Mouse (Mus musculus) urinary bladder, adult 18-20 months (tissue): ENCODE data around the gene Olfr635.
"Not testable (repeated sequence)": the region's sequence is repeated elsewhere in the genome, so short reads cannot be mapped to it uniquely, and the experiment has no call there.

Experiments used
- DNase-seq, 2 experiments: peaks; one replicate each; pipeline ENCODE4 v3.0.0; 2022; ENCODE audit warnings: low spot score in 2 of 2, mixed read lengths in 2 of 2

Gene Olfr635

GRCm38 (mm10) chr7:103970852-103971251 lies at the start of gene Olfr635:
Olfr635 (plus strand) TSS chr7:103971152.
- no peak for DNase-seq

- no peak for DNase-seq
These were observed 42.4 kb upstream of the Olfr635 start, which contains the start of gene Olfr631 for GRCm38 (mm10) chr7:103928525-103928924. Olfr631 (plus strand) TSS chr7:103928825.

- DNase-seq = no peak
These were observed 36.7 kb upstream of the Olfr635 start, which contains the start of gene Olfr632 for GRCm38 (mm10) chr7:103934264-103934663. Olfr632 (plus strand) TSS chr7:103934347.

- DNase-seq = peak in 1 of 2 experiments; percentile 12
These were observed 28.2 kb upstream of the Olfr635 start for GRCm38 (mm10) chr7:103942730-103943129.

- no peak for DNase-seq
These were observed 26.8 kb upstream of the Olfr635 start, which contains the start of gene Olfr633 for GRCm38 (mm10) chr7:103944137-103944536. Olfr633 (plus strand) TSS chr7:103944437.

- DNase-seq = not testable (repeated sequence)
These were observed 4.1 kb upstream of the Olfr635 start for GRCm38 (mm10) chr7:103966873-103967272.

GRCm38 (mm10) chr7:103971782-103972181 lies 830 bp downstream of the Olfr635 start:
- no peak for DNase-seq

GRCm38 (mm10) chr7:103998446-103998845 lies 27.5 kb downstream of the Olfr635 start, which contains the start of gene Olfr638:
Olfr638 (plus strand) TSS chr7:103998746.
- DNase-seq = no peak

GRCm38 (mm10) chr7:103999124-103999523 lies 28.2 kb downstream of the Olfr635 start:
- no peak for DNase-seq

GRCm38 (mm10) chr7:104017203-104017602 lies 46.3 kb downstream of the Olfr635 start, which contains the start of gene Olfr639:
Olfr639 (minus strand) TSS chr7:104017303.
- DNase-seq = no peak

- no peak for DNase-seq
These were observed 48.0 kb downstream of the Olfr635 start for GRCm38 (mm10) chr7:104018953-104019352.

- no peak for DNase-seq
These were observed 50.7 kb downstream of the Olfr635 start for GRCm38 (mm10) chr7:104021651-104022050.

- DNase-seq = no peak
These were observed 54.5 kb downstream of the Olfr635 start, which contains the start of gene Olfr640 for GRCm38 (mm10) chr7:104025473-104025872. Olfr640 (minus strand) TSS chr7:104025573.

- no peak for DNase-seq
These were observed 56.0 kb downstream of the Olfr635 start for GRCm38 (mm10) chr7:104026978-104027377.

GRCm38 (mm10) chr7:104035145-104035544 lies 64.2 kb downstream of the Olfr635 start, which contains the start of gene Olfr641:
Olfr641 (plus strand) TSS chr7:104035445.
- DNase-seq = no peak
